Comparison of ENCODE assay signal across 15 mouse cellular contexts in the genomic region with DNA sequence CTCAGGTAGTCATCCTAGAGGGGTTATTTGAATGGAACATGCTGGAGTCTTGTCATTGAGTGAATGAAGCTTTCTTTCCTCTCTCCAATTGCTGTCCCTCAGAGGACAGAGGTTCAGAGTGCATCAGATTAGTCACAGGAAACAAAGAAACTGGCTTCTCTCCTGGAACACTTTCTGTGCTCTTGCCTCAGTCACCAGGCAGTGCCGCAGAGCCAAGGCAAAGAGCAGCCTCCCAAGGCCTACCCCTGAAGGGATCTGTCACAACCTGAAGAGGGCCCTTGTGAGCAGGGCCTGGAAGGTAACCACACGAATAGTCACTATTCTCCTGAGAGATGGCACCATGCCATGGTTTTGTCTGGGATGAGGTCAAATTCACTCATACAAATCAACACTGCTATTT. TPM values are rescaled to one million over a fixed set of nuclear protein-coding genes. Genes with fewer than 3 reads are reported as not detected.
DNase-seq lines count a peak whose midpoint lies in the region; ATAC-seq and TF ChIP-seq lines count a peak whose summit lies in the region.
"Had no signal": no experiment of that assay in that cellular context is flagged by ENCODE, and none has a peak within 500 bp of the region (broad histone marks: within the 10 kb centered on the region; RNA-seq: fewer than 3 reads in every experiment).

No protein-coding gene starts in this region.

- H3K9ac ChIP-seq in intestine, postnatal 0 days (ENCODE audit: low read depth, low read length): no peak overlapping the region
- H3K9ac ChIP-seq in intestine, embryonic 16.5 days (ENCODE audit: low read depth, low read length): no peak overlapping the region
- H3K9ac ChIP-seq in stomach, postnatal 0 days (ENCODE audit: low read length): no peak overlapping the region
- H3K9ac ChIP-seq: embryonic facial prominence, embryonic 13.5 days; forebrain, embryonic 13.5 days; lung, embryonic 14.5 days; neural tube, embryonic 13.5 days had no signal

- no peak overlapping the region for H3K27ac ChIP-seq in intestine, postnatal 0 days (ENCODE audit: low read depth, low read length)
- H3K27ac ChIP-seq in intestine, embryonic 16.5 days (ENCODE audit: low read length): no peak overlapping the region
- H3K27ac ChIP-seq in stomach, postnatal 0 days (replicated peaks): no peak overlapping the region
- H3K27ac ChIP-seq: embryonic facial prominence, embryonic 13.5 days; forebrain, embryonic 13.5 days; gastrocnemius, adult 2 months; midbrain, embryonic 10.5 days; neural tube, embryonic 13.5 days had no signal

- H3K9me3 ChIP-seq in intestine, postnatal 0 days (ENCODE audit: control insufficient read depth): no peaks in the 10 kb centered on the region
- no peaks in the 10 kb centered on the region for H3K9me3 ChIP-seq in intestine, embryonic 16.5 days (ENCODE audit: control insufficient read depth, low read length)
- H3K9me3 ChIP-seq in stomach, postnatal 0 days (ENCODE audit: control insufficient read depth, low read length): no peaks in the 10 kb centered on the region
- H3K9me3 ChIP-seq: embryonic facial prominence, embryonic 13.5 days; midbrain, embryonic 10.5 days had no signal

- no peak overlapping the region for H3K4me3 ChIP-seq in intestine, postnatal 0 days (ENCODE audit: low read depth, low read length)
- H3K4me3 ChIP-seq in intestine, embryonic 16.5 days (ENCODE audit: low read length): no peak overlapping the region
- no peak overlapping the region for H3K4me3 ChIP-seq in lung, adult 2 months (replicated peaks; ENCODE audit: extremely low read depth, low read depth, low read length)
- no peak overlapping the region for H3K4me3 ChIP-seq in stomach, postnatal 0 days (ENCODE audit: low read depth, low read length)
- H3K4me3 ChIP-seq: embryonic facial prominence, embryonic 13.5 days; forebrain, embryonic 13.5 days; gastrocnemius, adult 2 months; midbrain, embryonic 10.5 days; neural tube, embryonic 13.5 days had no signal

- no peak for ATAC-seq in intestine, postnatal 0 days
- ATAC-seq in intestine, embryonic 16.5 days: no peak
- ATAC-seq in stomach, postnatal 0 days (ENCODE audit: low FRiP score, low TSS enrichment): no peak
- ATAC-seq: forebrain, embryonic 13.5 days had no signal

- no peak for TF ChIP-seq POLR2A in lung, adult 2 months (IDR thresholded peaks at IDR 0.05; ENCODE audit: borderline replicate concordance, extremely low read depth, low read depth, low read length)

- TF ChIP-seq CTCF in intestine, postnatal 0 days (IDR thresholded peaks at IDR 0.05; ENCODE audit: low read depth): peak; percentile 57
- TF ChIP-seq CTCF in lung, adult 2 months (IDR thresholded peaks at IDR 0.05; ENCODE audit: insufficient read depth, low read length): no peak
- TF ChIP-seq CTCF in stomach, postnatal 0 days (IDR thresholded peaks at IDR 0.05; ENCODE audit: low read depth): peak; percentile 40; the same call in 1 of the 2 replicates

- peak; percentile 37 for DNase-seq in lung, postnatal 25 days (ENCODE audit: low spot score)
- DNase-seq in lung, adult 2 months: no peak
- peak; percentile 25 for DNase-seq in ZHBTc4 (ENCODE audit: low read depth, low spot score)
- no peak for DNase-seq in stomach, postnatal 0 days (ENCODE audit: low spot score)
- DNase-seq in cerebellum, postnatal 36 days: no peak
- DNase-seq in urinary bladder, postnatal 14 days (ENCODE audit: low spot score): no peak
- DNase-seq: gastrocnemius, adult 2 months; heart, postnatal 14 days; lung, embryonic 14.5 days had no signal

- H3K36me3 ChIP-seq in intestine, postnatal 0 days (ENCODE audit: control insufficient read depth, insufficient read depth): no peaks in the 10 kb centered on the region
- no peaks in the 10 kb centered on the region for H3K36me3 ChIP-seq in intestine, embryonic 16.5 days (ENCODE audit: control insufficient read depth, insufficient read depth, low read length)
- no peaks in the 10 kb centered on the region for H3K36me3 ChIP-seq in stomach, postnatal 0 days (ENCODE audit: control insufficient read depth, insufficient read depth, low read length)
- H3K36me3 ChIP-seq: embryonic facial prominence, embryonic 13.5 days; midbrain, embryonic 10.5 days; neural tube, embryonic 13.5 days had no signal

- H3K4me1 ChIP-seq in intestine, postnatal 0 days (replicated peaks; ENCODE audit: control insufficient read depth, insufficient read depth, low read length): peaks cover 4% of the 10 kb centered on the region; the same call in 1 of the 2 replicates
- peaks cover 17% of the 10 kb centered on the region for H3K4me1 ChIP-seq in intestine, embryonic 16.5 days (ENCODE audit: control insufficient read depth, insufficient read depth, low read length)
- no peaks in the 10 kb centered on the region for H3K4me1 ChIP-seq in lung, adult 2 months (ENCODE audit: control insufficient read depth, insufficient read depth, low read length)
- H3K4me1 ChIP-seq in stomach, postnatal 0 days (replicated peaks; ENCODE audit: control insufficient read depth, insufficient read depth): no peaks in the 10 kb centered on the region
- H3K4me1 ChIP-seq: neural tube, embryonic 13.5 days had no signal

- H3K4me2 ChIP-seq in intestine, postnatal 0 days (replicated peaks; ENCODE audit: low read depth): no peak overlapping the region
- no peak overlapping the region for H3K4me2 ChIP-seq in intestine, embryonic 16.5 days (ENCODE audit: low read depth, low read length)
- H3K4me2 ChIP-seq in stomach, postnatal 0 days (replicated peaks; ENCODE audit: low read depth): no peak overlapping the region
- H3K4me2 ChIP-seq: embryonic facial prominence, embryonic 13.5 days; forebrain, embryonic 13.5 days; lung, embryonic 14.5 days; neural tube, embryonic 13.5 days had no signal

- 51% methylated on average over 2 of the region's 2 CpGs for WGBS in intestine, postnatal 0 days
- WGBS in intestine, embryonic 16.5 days: 77% methylated on average over 2 of the region's 2 CpGs
- WGBS in lung, adult 2 months: 61% methylated on average over 2 of the region's 2 CpGs
- WGBS in stomach, postnatal 0 days: 62% methylated on average over 2 of the region's 2 CpGs

- no peaks in the 10 kb centered on the region for H3K27me3 ChIP-seq in intestine, postnatal 0 days (replicated peaks; ENCODE audit: control insufficient read depth, insufficient read depth, low read length)
- H3K27me3 ChIP-seq in intestine, embryonic 16.5 days (replicated peaks; ENCODE audit: control insufficient read depth, insufficient read depth, low read length): no peaks in the 10 kb centered on the region
- H3K27me3 ChIP-seq in stomach, postnatal 0 days (ENCODE audit: control insufficient read depth, insufficient read depth, low read length): no peaks in the 10 kb centered on the region
- H3K27me3 ChIP-seq: embryonic facial prominence, embryonic 13.5 days; forebrain, embryonic 13.5 days; neural tube, embryonic 13.5 days had no signal

- no peak for TF ChIP-seq EP300 in stomach, postnatal 0 days (optimal IDR thresholded peaks at IDR 0.05)

RNA-seq across cellular contexts. Expression of a gene that starts 18.3 kb away (rescaled TPM):
- polyA plus RNA-seq in intestine, postnatal 0 days (2015; fragmentation: Nextera tagmentation; extraction: Ambion mirVana): 1.5 and 2.1 TPM in 2 replicates
- 0.97 and 1.2 TPM in 2 replicates for polyA plus RNA-seq in intestine, embryonic 16.5 days (2015; fragmentation: Nextera tagmentation; extraction: Ambion mirVana)
- 1.0 and 1.4 TPM in 2 replicates for polyA plus RNA-seq in lung, adult 2 months (2012; rRNA removed)
- 3.0 and 4.9 TPM in 2 replicates for polyA plus RNA-seq in stomach, postnatal 0 days (2015; fragmentation: Nextera tagmentation; extraction: Ambion mirVana)

Comparison
In these comparisons a context has a peak if more than half of its experiments do, and no peak if none do; other contexts are left out.
1. DNase-seq: peak in lung, postnatal 25 days (single experiment) and ZHBTc4 (single experiment); none in lung, adult 2 months (single experiment), stomach, postnatal 0 days (single experiment), cerebellum, postnatal 36 days (0 of 2) and urinary bladder, postnatal 14 days (single experiment).